Mouse (Mus musculus) liver, embryonic 13.5 days (tissue): Measurements from ENCODE around the gene Prss40. TPM values are rescaled to one million over a fixed set of nuclear protein-coding genes. Genes with fewer than 3 reads are reported as not detected.
"Not testable (repeated sequence)": the region's sequence is repeated elsewhere in the genome, so short reads cannot be mapped to it uniquely, and the experiment has no call there.

ENCODE experiments used
- ATAC-seq: fragments of 200-750 bp; cut with Nextera tagmentation; 2 replicates; pipeline ENCODE4 v1.8.0; 2017; ENCODE audit warnings: low read depth, mild to moderate bottlenecking, moderate number of reproducible peaks, moderate library complexity
- DNase-seq: peaks from one replicate; pipeline ENCODE4 v3.0.0; 2022
- H3K27ac ChIP-seq: fragments of 300-500 bp; sonication (generic); 2 replicates; pipeline ENCODE4 v1.5.1; 2015; ENCODE audit warnings: moderate library complexity, mild to moderate bottlenecking, inconsistent platforms
- H3K27me3 ChIP-seq: fragments of 300-500 bp; sonication (generic); 2 replicates; pipeline ENCODE4 v1.6.1; 2015; ENCODE audit warnings: mild to moderate bottlenecking, inconsistent platforms
- H3K36me3 ChIP-seq: fragments of 300-500 bp; sonication (generic); 2 replicates; pipeline ENCODE4 v1.6.1; 2015; ENCODE audit warnings: mild to moderate bottlenecking, inconsistent platforms
- H3K4me1 ChIP-seq: fragments of 300-500 bp; sonication (generic); replicated peaks from 2 replicates; pipeline ENCODE4 v1.6.1; 2015; ENCODE audit warnings: inconsistent platforms
- H3K4me2 ChIP-seq: fragments of 300-500 bp; sonication (generic); 2 replicates; pipeline ENCODE4 v1.6.1; 2015; ENCODE audit warnings: inconsistent platforms, mild to moderate bottlenecking, moderate library complexity
- H3K4me3 ChIP-seq: fragments of 300-500 bp; sonication (generic); replicated peaks from 2 replicates; pipeline ENCODE4 v1.5.1; 2015; ENCODE audit warnings: mild to moderate bottlenecking, inconsistent platforms
- H3K9ac ChIP-seq: fragments of 300-500 bp; sonication (generic); 2 replicates; pipeline ENCODE4 v1.6.1; 2015; ENCODE audit warnings: mild to moderate bottlenecking, inconsistent platforms
- H3K9me3 ChIP-seq: fragments of 300-500 bp; sonication (generic); replicated peaks from 2 replicates; pipeline ENCODE4 v1.6.1; 2016; ENCODE audit warnings: inconsistent platforms
- WGBS: fragments of 180-500 bp; shearing (Covaris S2); methylation state at CpG from one replicate; pipeline ENCODE4 v1.1.7; 2015; ENCODE audit not compliant: insufficient replicate concordance; 5-methylcytosine and 5-hydroxymethylcytosine counted together
- polyA plus RNA-seq: library from polyadenylated mRNA; unstranded; fragments of >200 nt; fragmentation: Nextera tagmentation; extraction: Ambion mirVana; gene quantifications from 2 replicates; pipeline ENCODE4 v1.2.1, GENCODE M21; 2015

The Prss40 gene
- polyA plus RNA-seq, 1 experiment from 2014 or later = not detected

- Histone ChIP-seq H3K27ac (no peak overlapping the region), H3K9me3 (no peaks in the 10 kb centered on the region), H3K27me3 (peaks cover 10% of the 10 kb centered on the region), H3K4me1 (no peaks in the 10 kb centered on the region), H3K9ac (no peak overlapping the region), H3K4me3 (no peak overlapping the region), H3K36me3 (no peaks in the 10 kb centered on the region), H3K4me2 (no peak overlapping the region)
- WGBS = 54% methylated on average over 6 of the region's 6 CpGs
- no peak for DNase-seq
- ATAC-seq = no peak
Measured at GRCm38 (mm10) chr1:34573221-34573620, 12.5 kb upstream of the Prss40 start.

GRCm38 (mm10) chr1:34571431-34571830 lies 10.7 kb upstream of the Prss40 start:
- H3K36me3 ChIP-seq = no peaks in the 10 kb centered on the region
- no peak overlapping the region for H3K27ac ChIP-seq
- no peak overlapping the region for H3K4me2 ChIP-seq
- H3K9ac ChIP-seq = no peak overlapping the region
- no peaks in the 10 kb centered on the region for H3K4me1 ChIP-seq
- H3K9me3 ChIP-seq = no peaks in the 10 kb centered on the region
- DNase-seq (no peak), ATAC-seq (no peak)
- H3K27me3 ChIP-seq = no peaks in the 10 kb centered on the region
- WGBS = 64% methylated on average over 6 of the region's 6 CpGs
- no peak overlapping the region for H3K4me3 ChIP-seq

GRCm38 (mm10) chr1:34569876-34570275 lies 9.1 kb upstream of the Prss40 start:
- Histone ChIP-seq H3K4me3 (no peak overlapping the region), H3K36me3 (no peaks in the 10 kb centered on the region), H3K27me3 (no peaks in the 10 kb centered on the region), H3K9ac (no peak overlapping the region), H3K4me1 (no peaks in the 10 kb centered on the region), H3K27ac (no peak overlapping the region), H3K9me3 (no peaks in the 10 kb centered on the region), H3K4me2 (no peak overlapping the region)
- no peak for ATAC-seq
- 55% methylated on average over 2 of the region's 2 CpGs for WGBS
- DNase-seq = no peak

GRCm38 (mm10) chr1:34568120-34568519 lies 7.4 kb upstream of the Prss40 start:
- Histone ChIP-seq H3K4me1 (no peaks in the 10 kb centered on the region), H3K9me3 (no peaks in the 10 kb centered on the region), H3K4me2 (no peak overlapping the region), H3K4me3 (no peak overlapping the region), H3K27me3 (no peaks in the 10 kb centered on the region), H3K9ac (no peak overlapping the region), H3K27ac (no peak overlapping the region), H3K36me3 (no peaks in the 10 kb centered on the region)
- WGBS = 82% methylated on average over 2 of the region's 2 CpGs
- no peak for DNase-seq
- ATAC-seq = no peak

- Histone ChIP-seq H3K9ac (no peak overlapping the region), H3K9me3 (no peaks in the 10 kb centered on the region), H3K4me1 (no peaks in the 10 kb centered on the region), H3K4me2 (no peak overlapping the region), H3K27me3 (no peaks in the 10 kb centered on the region), H3K27ac (no peak overlapping the region), H3K4me3 (no peak overlapping the region), H3K36me3 (no peaks in the 10 kb centered on the region)
- ATAC-seq (no peak), DNase-seq (no peak)
- 38% methylated on average over 8 of the region's 8 CpGs for WGBS
Measured at GRCm38 (mm10) chr1:34564383-34565045, 3.8 kb upstream of the Prss40 start.

GRCm38 (mm10) chr1:34554275-34554674 lies 6.5 kb downstream of the Prss40 start:
- no peak overlapping the region for H3K27ac ChIP-seq
- no peaks in the 10 kb centered on the region for H3K4me1 ChIP-seq
- no peak for DNase-seq
- no peak overlapping the region for H3K4me2 ChIP-seq
- no peak overlapping the region for H3K4me3 ChIP-seq
- H3K27me3 ChIP-seq = no peaks in the 10 kb centered on the region
- no peaks in the 10 kb centered on the region for H3K36me3 ChIP-seq
- H3K9me3 ChIP-seq = no peaks in the 10 kb centered on the region
- WGBS = 63% methylated on average over 7 of the region's 7 CpGs
- ATAC-seq = no peak
- no peak overlapping the region for H3K9ac ChIP-seq

GRCm38 (mm10) chr1:34553690-34554089 lies 7.1 kb downstream of the Prss40 start:
- H3K27me3 ChIP-seq = no peaks in the 10 kb centered on the region
- H3K27ac ChIP-seq = no peak overlapping the region
- no peak for ATAC-seq

GRCm38 (mm10) chr1:34547074-34547473 lies 13.7 kb downstream of the Prss40 start:
- ATAC-seq (no peak), DNase-seq (no peak)
- Histone ChIP-seq H3K9ac (no peak overlapping the region), H3K4me2 (no peak overlapping the region), H3K27ac (no peak overlapping the region), H3K27me3 (no peaks in the 10 kb centered on the region), H3K9me3 (no peaks in the 10 kb centered on the region), H3K4me1 (no peaks in the 10 kb centered on the region), H3K36me3 (no peaks in the 10 kb centered on the region), H3K4me3 (no peak overlapping the region)
- WGBS = 45% methylated on average over 1 of the region's 1 CpGs

More at GRCm38 (mm10) chr1:34553690-34554089, 7.1 kb downstream of the Prss40 start:
- no peak for DNase-seq
- WGBS = 79% methylated on average over 1 of the region's 1 CpGs
- Histone ChIP-seq H3K4me2 (no peak overlapping the region), H3K36me3 (no peaks in the 10 kb centered on the region), H3K4me1 (no peaks in the 10 kb centered on the region), H3K9ac (no peak overlapping the region), H3K9me3 (no peaks in the 10 kb centered on the region), H3K4me3 (no peak overlapping the region)

- Histone ChIP-seq H3K27ac (no peak overlapping the region), H3K9ac (no peak overlapping the region), H3K9me3 (no peaks in the 10 kb centered on the region), H3K36me3 (no peaks in the 10 kb centered on the region), H3K4me3 (no peak overlapping the region), H3K27me3 (peaks cover 38% of the 10 kb centered on the region), H3K4me1 (no peaks in the 10 kb centered on the region), H3K4me2 (no peak overlapping the region)
- WGBS = 11% methylated on average over 16 of the region's 16 CpGs
- DNase-seq (no peak), ATAC-seq (no peak)
Measured at GRCm38 (mm10) chr1:34536767-34537485, 23.8 kb downstream of the Prss40 start.

- Histone ChIP-seq H3K27ac (no peak overlapping the region), H3K9me3 (no peaks in the 10 kb centered on the region), H3K4me1 (no peaks in the 10 kb centered on the region), H3K36me3 (no peaks in the 10 kb centered on the region), H3K9ac (no peak overlapping the region), H3K4me3 (no peak overlapping the region), H3K27me3 (peaks cover 38% of the 10 kb centered on the region), H3K4me2 (no peak overlapping the region)
- no peak for DNase-seq
- 4% methylated on average over 14 of the region's 14 CpGs for WGBS
- ATAC-seq = no peak
Measured at GRCm38 (mm10) chr1:34536291-34536766, 24.4 kb downstream of the Prss40 start.

- H3K4me3 ChIP-seq, H3K36me3 ChIP-seq, H3K9me3 ChIP-seq, ATAC-seq, H3K9ac ChIP-seq, H3K27ac ChIP-seq, H3K4me2 ChIP-seq, DNase-seq, H3K4me1 ChIP-seq: not testable (repeated sequence)
- peaks cover 38% of the 10 kb centered on the region for H3K27me3 ChIP-seq
- 11% methylated on average over 7 of the region's 7 CpGs for WGBS
Measured at GRCm38 (mm10) chr1:34535043-34535698, 25.6 kb downstream of the Prss40 start, which contains the start of gene Cfc1. Cfc1 (plus strand) TSS chr1:34535648.
